Mouse (Mus musculus) liver, embryonic 14.5 days (tissue): ENCODE data around the gene Mgat5.

Source experiments
- CTCF ChIP-seq: IDR thresholded peaks from 2 replicates; pipeline ENCODE4 v1.5.1; 2016; ENCODE audit warnings: antibody characterized with exemption, low read depth, control low read depth
- EP300 ChIP-seq: IDR thresholded peaks from 2 replicates; pipeline ENCODE4 v1.6.1; 2016; ENCODE audit warnings: antibody characterized with exemption, low read depth

DNA sequence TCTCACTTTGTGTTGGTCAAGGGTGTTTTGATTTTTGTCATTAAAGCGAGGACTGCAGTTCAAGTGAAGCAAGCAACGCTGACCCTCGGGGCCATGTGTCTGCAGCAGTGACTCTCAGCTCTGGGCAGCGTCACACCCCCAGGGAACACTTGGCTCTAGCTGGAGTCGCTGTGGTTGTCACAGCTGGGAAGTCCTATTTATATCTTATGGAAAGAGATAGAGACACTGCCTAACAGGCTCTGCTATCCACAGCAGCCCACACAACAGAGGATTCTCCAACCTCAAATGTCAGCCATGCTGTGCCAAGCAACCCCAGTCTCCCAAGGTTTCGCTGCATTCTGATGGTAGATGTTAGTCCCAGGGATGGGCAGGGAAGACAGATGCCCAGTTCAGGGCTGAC is 125.0 kb downstream of the Mgat5 start:
- TF ChIP-seq CTCF: no peak
- TF ChIP-seq EP300: no peak
